Mouse (Mus musculus): Measurements from ENCODE around the gene Elmsan1.
A peak's percentile ranks its signal among the peaks of the same experiment; 100 is the strongest.

Gene Elmsan1

DNA sequence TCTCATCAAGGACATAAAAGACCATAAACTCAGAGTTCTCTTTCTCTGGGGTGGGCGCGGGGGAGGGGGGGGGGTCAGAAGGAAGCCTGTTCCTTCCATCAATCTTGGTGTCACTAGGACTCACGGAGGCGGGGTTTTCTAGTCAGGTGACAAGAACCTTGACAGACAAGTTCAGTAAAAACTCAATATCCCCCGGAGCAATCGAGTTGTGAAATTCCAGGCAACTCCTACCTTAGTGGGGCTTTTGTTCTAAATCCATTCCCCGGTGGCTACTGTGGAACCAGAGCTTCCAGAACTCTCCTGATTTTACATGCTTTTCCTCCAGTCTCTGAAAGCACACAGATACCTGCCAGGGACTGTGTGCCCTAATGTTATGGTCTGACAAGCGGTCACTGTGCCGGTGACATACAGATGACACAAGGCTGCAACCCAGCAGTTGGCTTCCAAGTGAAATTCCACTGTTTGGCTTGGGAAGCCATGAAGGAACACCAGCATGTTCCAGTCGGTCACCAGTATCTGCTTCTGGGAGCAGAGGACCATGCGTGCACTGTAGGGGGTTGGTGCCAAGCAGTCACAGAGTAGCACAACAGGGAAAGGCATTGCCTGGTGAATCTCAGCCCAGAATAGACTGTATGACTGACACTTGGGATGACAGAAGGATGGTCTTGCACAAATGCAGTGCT is 2.8 kb downstream of the Elmsan1 start:
- no peak for DNase-seq (ENCODE audit: low read depth, low spot score)

- no peak for DNase-seq (ENCODE audit: low read depth, low spot score)
These were observed 4.0 kb downstream of the Elmsan1 start for GRCm38 (mm10) chr12:84214495-84215175.

DNA sequence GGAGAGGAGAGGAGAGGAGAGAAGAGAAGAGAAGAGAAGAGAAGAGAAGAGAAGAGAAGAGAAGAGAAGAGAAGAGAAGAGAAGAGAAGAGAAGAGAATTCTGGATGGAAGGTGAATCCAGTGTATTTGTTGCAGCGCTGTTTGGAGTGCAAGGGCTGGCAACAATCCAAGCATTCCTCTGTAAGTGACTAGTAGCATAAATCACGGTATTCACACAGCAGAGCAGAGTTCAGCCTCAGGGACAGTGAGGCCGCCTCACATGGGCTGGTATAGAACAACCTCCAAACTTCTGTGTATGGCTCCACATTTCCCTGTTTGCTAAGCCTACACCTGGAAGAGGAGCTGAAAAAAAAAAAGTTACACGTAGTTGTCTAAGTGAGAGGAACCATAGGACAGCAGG is 6.4 kb downstream of the Elmsan1 start:
- DNase-seq (ENCODE audit: low read depth, low spot score), result peak; percentile 70

- DNase-seq (ENCODE audit: low read depth, low spot score), result no peak
These were observed 7.6 kb downstream of the Elmsan1 start for GRCm38 (mm10) chr12:84211021-84211538.

GRCm38 (mm10) chr12:84210288-84210687 is 8.4 kb downstream of the Elmsan1 start:
- no peak for DNase-seq (ENCODE audit: low read depth, low spot score)

- no peak for DNase-seq (ENCODE audit: low read depth, low spot score)
These were observed 9.6 kb downstream of the Elmsan1 start for GRCm38 (mm10) chr12:84209093-84209492.

DNA sequence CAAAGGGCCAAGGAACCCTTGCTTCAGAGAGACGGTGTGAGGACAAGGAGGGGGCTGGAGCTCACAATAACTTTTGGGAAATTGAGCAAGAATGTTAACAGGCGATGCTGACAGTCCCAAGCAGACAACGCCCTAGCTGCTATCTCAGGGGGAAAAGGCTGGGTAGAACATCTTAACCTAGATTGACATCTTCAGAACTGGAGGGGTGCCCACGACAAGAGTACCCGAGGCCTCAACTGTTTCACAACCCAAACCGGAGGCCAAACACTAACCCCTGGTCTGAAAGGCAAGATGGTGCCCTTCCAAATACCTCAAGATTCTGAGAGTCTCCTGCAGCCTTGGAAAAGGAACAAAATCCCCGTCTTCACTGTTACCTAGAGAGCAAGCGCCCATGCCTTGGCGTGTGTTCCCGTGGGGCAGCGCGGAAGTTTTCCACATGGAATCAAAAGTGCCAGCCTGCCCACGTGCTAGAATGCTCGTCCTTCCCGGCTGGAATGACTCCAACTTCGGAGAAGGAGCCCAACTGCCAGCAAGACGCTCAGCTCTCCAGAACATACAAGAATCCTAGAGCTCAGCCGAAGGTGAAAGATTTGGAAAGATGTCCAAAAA is 11.4 kb downstream of the Elmsan1 start:
- DNase-seq (ENCODE audit: low read depth, low spot score), result no peak

DNA sequence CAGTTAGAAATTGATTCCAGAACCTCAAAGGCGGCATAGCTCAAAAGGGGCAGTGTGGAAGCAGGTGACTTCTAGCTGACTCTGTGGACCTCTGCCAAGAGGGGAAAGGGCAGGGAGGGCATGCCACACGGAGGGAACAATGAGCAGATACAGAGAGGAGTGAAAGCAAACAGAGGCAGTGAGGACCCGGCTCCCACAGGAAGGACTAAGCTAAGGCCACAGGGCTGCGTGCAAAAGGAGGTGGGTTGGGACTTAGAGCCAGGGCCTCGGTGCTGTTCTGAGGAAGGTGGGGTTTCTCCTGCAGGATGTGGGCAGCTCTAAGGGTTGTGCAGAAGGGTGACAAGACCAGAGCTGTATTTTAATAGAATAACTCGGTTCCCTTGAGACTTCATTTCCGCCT is 12.2 kb downstream of the Elmsan1 start:
- no peak for DNase-seq (ENCODE audit: low read depth, low spot score)

- no peak for DNase-seq (ENCODE audit: low read depth, low spot score)
These were observed 13.0 kb downstream of the Elmsan1 start for GRCm38 (mm10) chr12:84205659-84206185.

DNA sequence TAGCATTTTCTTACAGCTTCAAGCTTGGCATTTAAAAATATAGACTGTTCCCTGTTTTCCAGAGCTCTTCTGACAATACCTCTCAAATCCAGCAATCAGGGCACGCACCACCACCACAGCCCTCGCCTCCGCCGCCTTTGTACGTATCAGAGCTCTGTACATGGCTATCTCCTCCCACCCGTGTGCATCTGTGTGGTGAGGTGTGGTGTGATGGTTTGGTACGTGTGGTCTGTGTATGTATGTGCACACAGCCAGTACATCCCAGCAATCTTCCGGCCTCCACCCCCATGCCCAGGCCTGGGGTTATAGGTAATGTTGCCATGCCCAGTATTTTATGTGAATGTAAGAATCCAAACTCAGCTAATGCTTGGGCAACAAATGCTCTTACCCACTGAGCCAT is 14.0 kb downstream of the Elmsan1 start:
- DNase-seq (ENCODE audit: low read depth, low spot score), result no peak

- no peak for DNase-seq (ENCODE audit: low read depth, low spot score)
These were observed 14.9 kb downstream of the Elmsan1 start for GRCm38 (mm10) chr12:84203778-84204216.

DNA sequence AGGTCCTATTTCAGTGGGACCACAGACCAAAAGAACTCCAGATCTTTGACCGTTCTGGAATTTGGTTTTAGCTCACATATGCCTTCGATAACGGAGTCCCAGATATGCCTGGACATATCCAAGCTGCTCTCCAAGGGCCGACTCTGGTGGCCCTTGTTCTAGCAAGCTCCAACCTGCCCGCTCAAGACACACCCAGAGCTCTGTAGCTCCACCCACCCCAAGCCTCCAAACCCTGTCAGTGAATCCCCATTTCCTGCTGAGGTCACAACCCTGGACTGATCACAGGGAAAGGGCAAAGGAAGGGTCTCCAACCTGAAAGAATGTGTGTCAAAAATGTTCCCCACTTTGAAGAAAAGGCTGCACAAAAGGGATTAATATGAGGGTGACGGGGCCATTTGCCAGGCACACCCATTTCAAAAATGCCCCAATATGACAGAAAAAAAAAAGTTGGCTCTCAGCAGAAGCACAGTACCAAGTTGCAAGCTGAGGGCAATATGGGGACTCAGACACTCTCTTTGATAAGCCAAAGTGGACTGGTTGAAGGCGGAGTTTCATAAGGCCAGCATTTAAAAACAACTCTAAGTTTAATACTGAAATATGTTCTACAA is 15.4 kb downstream of the Elmsan1 start:
- DNase-seq (ENCODE audit: low read depth, low spot score), result no peak

DNA sequence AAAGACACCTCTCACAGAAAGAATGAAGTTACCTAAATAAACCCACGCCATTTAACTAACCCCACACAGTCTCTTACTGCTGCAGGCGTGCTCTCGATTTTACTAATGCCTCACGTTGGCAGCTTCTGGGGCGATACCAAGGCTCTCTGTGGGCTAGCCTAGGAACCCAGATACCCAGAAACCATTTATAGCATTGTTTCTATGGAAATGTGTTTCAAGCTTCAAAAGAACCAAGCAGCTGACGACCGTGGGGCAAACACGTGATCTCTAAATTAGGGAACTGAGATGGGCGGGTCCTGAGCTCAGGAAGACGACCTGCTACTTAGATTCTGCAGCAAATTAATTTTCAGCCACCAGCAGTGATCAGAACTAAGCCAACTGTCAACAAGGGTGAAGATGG is 16.1 kb downstream of the Elmsan1 start:
- DNase-seq (ENCODE audit: low read depth, low spot score), result no peak

DNA sequence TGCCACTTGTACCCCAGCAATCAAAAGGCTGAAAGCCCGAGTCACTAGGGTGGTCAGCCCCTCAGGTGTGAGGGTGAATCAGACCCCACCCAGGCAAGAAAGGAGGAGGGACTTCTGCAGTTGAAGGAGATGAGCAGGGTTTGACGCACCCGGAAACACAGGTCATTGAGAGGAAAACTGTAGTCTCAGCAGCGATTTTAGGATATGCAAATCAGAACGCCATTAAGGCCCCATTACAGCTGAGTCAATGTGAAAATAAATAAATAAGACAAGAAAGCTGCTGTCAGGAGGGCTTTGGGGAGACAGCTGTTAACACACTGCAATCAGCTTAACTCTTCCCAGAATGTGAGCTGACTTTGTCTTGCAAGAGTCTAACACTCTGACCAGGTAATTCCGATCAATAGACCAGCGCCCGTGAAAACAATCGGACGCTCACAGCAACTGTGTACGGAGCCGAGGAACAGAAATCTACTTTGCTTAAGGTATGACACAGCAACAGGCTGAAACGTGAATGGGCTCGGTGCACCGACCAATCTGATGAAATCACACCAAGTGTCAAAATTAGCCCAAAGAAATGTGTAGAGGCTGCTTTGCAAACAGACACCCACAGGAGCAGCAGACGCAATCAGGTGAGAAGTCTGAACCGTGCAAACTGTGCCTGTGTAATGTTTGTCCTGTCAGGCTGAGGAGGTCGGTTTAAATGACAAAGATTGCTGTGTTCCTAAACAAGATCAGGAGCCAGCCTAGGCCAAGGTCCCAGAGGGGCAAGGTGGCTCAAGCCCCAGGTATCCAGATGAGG is 16.8 kb downstream of the Elmsan1 start:
- no peak for DNase-seq (ENCODE audit: low read depth, low spot score)

DNA sequence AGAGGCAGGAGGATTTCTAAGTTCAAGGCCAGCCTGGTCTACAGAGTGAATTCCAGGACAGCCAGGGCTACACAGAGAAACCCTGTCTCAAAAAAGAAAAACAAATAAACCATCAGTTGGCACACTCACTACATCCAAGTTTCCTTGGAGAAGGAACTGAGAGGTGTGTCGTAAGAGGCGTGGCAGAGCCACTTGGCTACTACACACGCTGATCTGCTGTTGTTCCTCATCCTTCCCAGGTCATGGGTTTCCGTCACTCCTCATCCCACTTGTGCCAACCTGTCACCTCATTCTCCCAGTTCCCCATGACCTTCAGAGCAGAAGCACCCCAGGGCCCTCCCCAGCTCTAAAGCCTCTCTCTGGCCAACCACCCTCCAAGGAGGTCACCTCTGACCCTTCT is 17.5 kb downstream of the Elmsan1 start:
- no peak for DNase-seq (ENCODE audit: low read depth, low spot score)

DNA sequence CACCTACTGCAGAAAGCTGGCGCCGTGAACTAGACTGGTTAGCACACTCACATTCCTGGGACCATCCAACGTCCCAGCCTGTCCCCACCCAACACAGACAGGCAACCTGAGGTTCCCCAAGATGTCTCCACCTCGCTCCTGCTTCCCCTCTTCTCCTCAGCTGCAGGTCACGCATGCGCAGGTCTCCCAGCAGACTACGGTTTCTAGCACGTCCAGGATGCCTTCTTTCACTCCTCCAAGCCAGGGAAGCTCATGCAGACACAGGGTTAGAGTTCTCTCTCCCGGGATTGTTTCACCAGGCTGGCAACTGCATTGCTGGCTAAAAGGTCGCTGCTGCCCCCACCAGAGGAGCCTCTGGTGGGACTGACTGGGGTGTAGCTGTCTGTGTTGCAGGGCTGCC is 19.8 kb downstream of the Elmsan1 start:
- no peak for DNase-seq (ENCODE audit: low read depth, low spot score)

DNA sequence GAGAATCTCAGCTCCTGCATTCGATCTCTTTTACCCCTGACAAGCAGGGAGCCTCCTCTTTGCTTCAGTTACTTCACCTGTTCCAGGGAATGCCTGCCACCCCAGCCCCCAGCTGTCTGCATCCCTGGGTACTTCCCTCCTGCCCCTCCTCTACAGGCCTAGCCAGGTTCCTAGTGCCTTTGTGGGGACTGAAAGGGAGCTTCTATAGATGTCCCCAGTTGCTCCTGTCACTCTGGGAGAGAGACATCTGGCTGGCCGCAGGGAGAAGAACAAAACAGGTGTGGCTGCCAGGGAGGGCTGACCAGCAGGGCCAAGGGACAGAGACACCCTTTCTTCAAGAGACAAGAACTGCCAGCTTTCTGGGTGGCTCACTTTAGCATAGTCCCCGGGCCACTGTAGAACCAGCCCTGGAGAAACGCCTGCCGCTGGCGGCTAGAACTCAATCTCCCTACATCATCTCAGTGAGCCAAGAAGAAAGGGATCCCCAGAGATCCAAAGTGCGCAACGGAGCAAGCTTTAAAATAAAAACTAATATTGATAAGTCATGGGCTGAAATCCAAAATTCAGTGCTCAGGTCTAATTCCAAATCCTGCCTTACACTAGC is 20.5 kb downstream of the Elmsan1 start:
- no peak for DNase-seq (ENCODE audit: low read depth, low spot score)

DNA sequence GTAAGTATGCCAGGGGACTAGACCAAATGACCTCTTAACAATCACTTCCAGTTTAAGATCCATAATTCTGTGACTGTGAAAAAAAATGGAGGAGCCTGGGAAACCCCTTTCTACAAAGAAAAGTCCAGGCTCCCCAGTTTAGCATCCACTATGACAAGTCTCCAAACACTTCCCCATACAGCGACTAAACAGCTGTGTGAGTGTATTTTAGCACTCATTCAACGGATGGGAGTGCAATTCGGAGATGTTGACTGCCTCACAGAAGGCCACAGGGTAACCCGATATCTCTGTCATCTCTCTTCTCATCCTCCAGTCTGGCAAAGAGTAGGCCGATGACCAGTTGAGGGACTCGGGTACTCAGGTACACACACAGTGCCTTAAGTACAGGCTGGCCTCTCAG is 23.5 kb downstream of the Elmsan1 start:
- no peak for DNase-seq (ENCODE audit: low read depth, low spot score)

- no peak for DNase-seq (ENCODE audit: low read depth, low spot score)
These were observed 24.1 kb downstream of the Elmsan1 start for GRCm38 (mm10) chr12:84194400-84195109.

All from mesoderm, embryonic 11.5 days (tissue).